Mouse (Mus musculus) erythroblast, adult 5-6 weeks (primary cell): ENCODE measurements around the gene Naa25. TPM values are rescaled to one million over a fixed set of nuclear protein-coding genes. Genes with fewer than 3 reads are reported as not detected.

Source experiments
- ATAC-seq: replicated peaks from 2 replicates; pipeline ENCODE4 v1.8.0; 2016; ENCODE audit warnings: moderate number of reproducible peaks, mild to moderate bottlenecking, moderate TSS enrichment, inconsistent platforms; ENCODE audit not compliant: poor library complexity, low FRiP score, severe bottlenecking
- total RNA-seq, 2 experiments: library from RNA; stranded (forward) in 1 of 2; stranded (reverse) in 1 of 2; fragments of 150-400 nt in 1 of 2; fragments of 200-764, 138-1000 nt in 1 of 2; gene quantifications; 2 replicates each; pipeline versions ENCODE4 v1.2.3 to v1.2.4; 2015 to 2017; ENCODE audit warnings: low replicate concordance in 2 of 2

The Naa25 gene
- total RNA-seq (2015; ENCODE audit: low replicate concordance) (7.9 and 10.4 TPM in 2 replicates), total RNA-seq (2017; ENCODE audit: low replicate concordance) (14.2 and 16.6 TPM in 2 replicates)

- peak; percentile 96 for ATAC-seq
Observed at GRCm38 (mm10) chr5:121397187-121398145, at the start of gene Naa25. Gene Naa25, plus strand, starts transcription at chr5:121397936.

GRCm38 (mm10) chr5:121359229-121359628, 38.5 kb upstream of the Naa25 start:
- no peak for ATAC-seq

GRCm38 (mm10) chr5:121361696-121362095, 36.0 kb upstream of the Naa25 start:
- ATAC-seq, result no peak

GRCm38 (mm10) chr5:121363441-121363840, 34.3 kb upstream of the Naa25 start:
- no peak for ATAC-seq

GRCm38 (mm10) chr5:121366449-121367225, 31.1 kb upstream of the Naa25 start:
- no peak for ATAC-seq

GRCm38 (mm10) chr5:121367255-121367654, 30.5 kb upstream of the Naa25 start:
- no peak for ATAC-seq

GRCm38 (mm10) chr5:121371712-121372111, 26.0 kb upstream of the Naa25 start:
- ATAC-seq, result no peak

- no peak for ATAC-seq
Observed at GRCm38 (mm10) chr5:121374790-121375189, 22.9 kb upstream of the Naa25 start.

GRCm38 (mm10) chr5:121376972-121377371, 20.8 kb upstream of the Naa25 start:
- ATAC-seq, result 0 out of 2 replicates have a peak, but pooled peaks have one; percentile 28

GRCm38 (mm10) chr5:121378678-121379256, 19.0 kb upstream of the Naa25 start:
- ATAC-seq, result no peak

- no peak for ATAC-seq
Observed at GRCm38 (mm10) chr5:121380692-121381091, 17.0 kb upstream of the Naa25 start.

GRCm38 (mm10) chr5:121383857-121384756, 13.6 kb upstream of the Naa25 start:
- no peak for ATAC-seq

- peak; percentile 68 for ATAC-seq
Observed at GRCm38 (mm10) chr5:121384757-121385460, 12.8 kb upstream of the Naa25 start.

- ATAC-seq, result peak; percentile 91
Observed at GRCm38 (mm10) chr5:121385461-121386119, 12.1 kb upstream of the Naa25 start, which contains the start of gene Trafd1. Gene Trafd1, minus strand, starts transcription at chr5:121385632.

GRCm38 (mm10) chr5:121386120-121386909, 11.4 kb upstream of the Naa25 start:
- no peak for ATAC-seq

- ATAC-seq, result no peak
Observed at GRCm38 (mm10) chr5:121387126-121387525, 10.6 kb upstream of the Naa25 start.

GRCm38 (mm10) chr5:121389106-121389505, 8.6 kb upstream of the Naa25 start:
- no peak for ATAC-seq
